Mouse (Mus musculus) bone marrow, adult 2 months (tissue): ENCODE measurements around the gene Angptl4.

Experiments used
- CTCF ChIP-seq: fragments of 200-500 bp; IDR thresholded peaks from 2 replicates; pipeline ENCODE4 v1.5.1; 2011; ENCODE audit warnings: low read length, control low read depth; ENCODE audit not compliant: control insufficient read depth, insufficient read depth
- POLR2A ChIP-seq: fragments of 200-500 bp; IDR thresholded peaks from 2 replicates; pipeline ENCODE4 v1.6.1; 2011; ENCODE audit warnings: low read depth, mild to moderate bottlenecking, control low read depth, low read length, borderline replicate concordance; ENCODE audit not compliant: control insufficient read depth

DNA sequence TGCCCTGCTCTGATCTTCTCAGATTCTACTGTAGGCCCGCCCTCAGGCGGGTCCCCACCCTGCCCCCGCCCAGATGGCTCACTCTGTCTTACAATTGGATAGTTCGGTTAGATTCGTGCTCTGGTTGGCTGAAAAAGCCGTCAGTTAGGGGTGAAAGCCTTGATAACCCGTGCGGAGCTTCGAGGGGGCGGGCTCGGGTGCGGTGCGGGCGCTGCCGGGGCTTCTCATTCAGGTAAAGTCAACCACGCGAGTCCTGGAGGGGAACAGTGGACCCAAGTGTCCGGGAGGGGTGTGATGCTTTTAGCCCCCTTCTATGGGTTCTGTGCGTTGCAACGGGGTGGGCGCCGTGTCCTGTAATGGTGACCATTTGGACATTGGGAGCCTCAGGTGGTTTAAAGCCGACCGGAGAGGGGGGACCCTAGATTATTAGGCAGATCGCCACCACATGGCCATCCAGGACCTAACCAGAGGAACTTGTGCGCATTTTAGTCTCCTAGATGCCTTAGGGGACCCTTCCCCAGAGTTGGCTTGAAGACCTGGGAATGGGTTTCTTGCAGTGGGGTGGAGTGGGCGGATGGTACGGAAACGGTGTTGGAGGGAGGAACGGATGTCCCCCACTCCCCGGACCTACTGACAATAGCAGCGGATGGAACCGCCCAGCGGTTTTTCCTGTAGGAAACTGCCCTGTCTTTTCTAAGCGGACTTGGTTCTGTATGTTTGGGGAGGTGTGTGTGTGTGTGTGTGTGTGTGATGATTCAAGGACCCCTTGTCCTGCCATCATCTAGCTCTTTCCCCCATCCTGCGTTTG is 28.9 kb upstream of the Angptl4 start, which contains the start of gene Kank3:
- no peak for TF ChIP-seq CTCF
- no peak for TF ChIP-seq POLR2A
